Mouse (Mus musculus): ENCODE measurements around the gene Cep350.
"Not testable (repeated sequence)": the region's sequence is repeated elsewhere in the genome, so short reads cannot be mapped to it uniquely, and the experiment has no call there.

Gene Cep350

GRCm38 (mm10) chr1:155944361-155944760, 28.7 kb downstream of the Cep350 start:
- peaks cover 4% of the 10 kb centered on the region; the same call in 1 of the 2 replicates for H3K36me3 ChIP-seq (ENCODE audit: insufficient read depth, low read length)
- H3K4me3 ChIP-seq (replicated peaks; ENCODE audit: low read length) = no peak overlapping the region
- H3K9me3 ChIP-seq (ENCODE audit: low read length) = no peaks in the 10 kb centered on the region
- TF ChIP-seq CTCF (conservative IDR thresholded peaks at IDR 0.05; ENCODE audit: low read length) (no peak), POU5F1 (IDR thresholded peaks at IDR 0.05; ENCODE audit: borderline replicate concordance, low read length) (no peak), NANOG (IDR thresholded peaks at IDR 0.05; ENCODE audit: borderline replicate concordance, low read length) (no peak)
- no peaks in the 10 kb centered on the region for H3K4me1 ChIP-seq (replicated peaks; ENCODE audit: low read depth, low read length)
- no peaks in the 10 kb centered on the region for H3K27me3 ChIP-seq (ENCODE audit: insufficient read depth, low read length)

- H3K36me3 ChIP-seq (ENCODE audit: insufficient read depth, low read length) = peaks cover 8% of the 10 kb centered on the region
- H3K4me3 ChIP-seq (replicated peaks; ENCODE audit: low read length) = no peak overlapping the region
- no peaks in the 10 kb centered on the region for H3K27me3 ChIP-seq (ENCODE audit: insufficient read depth, low read length)
- no peak for TF ChIP-seq NANOG (IDR thresholded peaks at IDR 0.05; ENCODE audit: borderline replicate concordance, low read length)
- no peak for TF ChIP-seq POU5F1 (IDR thresholded peaks at IDR 0.05; ENCODE audit: borderline replicate concordance, low read length)
- TF ChIP-seq CTCF (conservative IDR thresholded peaks at IDR 0.05; ENCODE audit: low read length) = no peak
- no peaks in the 10 kb centered on the region for H3K4me1 ChIP-seq (replicated peaks; ENCODE audit: low read depth, low read length)
- H3K9me3 ChIP-seq (ENCODE audit: low read length) = no peaks in the 10 kb centered on the region
Measured at GRCm38 (mm10) chr1:155937416-155937815, 35.6 kb downstream of the Cep350 start.

DNA sequence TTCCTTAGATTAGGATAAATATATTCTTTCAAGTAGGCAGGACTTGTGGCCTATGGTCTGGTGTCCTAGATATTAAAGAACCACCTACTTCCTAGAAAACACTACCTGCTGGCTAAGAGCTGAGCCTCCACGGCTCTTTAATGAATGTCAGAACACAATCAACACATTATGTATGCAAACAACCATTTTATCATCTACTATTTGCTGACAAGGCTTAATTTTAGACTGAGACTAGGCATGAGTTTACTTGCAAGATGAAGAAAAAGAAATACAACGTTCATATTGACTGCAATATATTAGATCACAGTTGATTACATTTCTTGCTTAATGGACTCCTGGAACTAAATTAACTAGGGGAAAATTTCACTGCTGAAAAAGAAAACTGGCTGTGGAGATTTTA, 38.4 kb downstream of the Cep350 start:
- Histone ChIP-seq H3K4me3 (replicated peaks; ENCODE audit: low read length) (no peak overlapping the region), H3K9me3 (ENCODE audit: low read length) (no peaks in the 10 kb centered on the region), H3K36me3 (ENCODE audit: insufficient read depth, low read length) (peaks cover 28% of the 10 kb centered on the region), H3K4me1 (replicated peaks; ENCODE audit: low read depth, low read length) (no peaks in the 10 kb centered on the region), H3K27me3 (ENCODE audit: insufficient read depth, low read length) (no peaks in the 10 kb centered on the region)
- no peak for TF ChIP-seq NANOG (IDR thresholded peaks at IDR 0.05; ENCODE audit: borderline replicate concordance, low read length)

- H3K4me3 ChIP-seq (replicated peaks; ENCODE audit: low read length) = no peak overlapping the region
- no peaks in the 10 kb centered on the region for H3K4me1 ChIP-seq (replicated peaks; ENCODE audit: low read depth, low read length)
- no peak for TF ChIP-seq CTCF (conservative IDR thresholded peaks at IDR 0.05; ENCODE audit: low read length)
- no peak for TF ChIP-seq NANOG (IDR thresholded peaks at IDR 0.05; ENCODE audit: borderline replicate concordance, low read length)
- no peak for TF ChIP-seq POU5F1 (IDR thresholded peaks at IDR 0.05; ENCODE audit: borderline replicate concordance, low read length)
- H3K36me3 ChIP-seq (ENCODE audit: insufficient read depth, low read length) = peaks cover 41% of the 10 kb centered on the region
- H3K27me3 ChIP-seq (ENCODE audit: insufficient read depth, low read length) = no peaks in the 10 kb centered on the region
- H3K9me3 ChIP-seq (ENCODE audit: low read length) = no peaks in the 10 kb centered on the region
Measured at GRCm38 (mm10) chr1:155903561-155903960, 69.5 kb downstream of the Cep350 start.

DNA sequence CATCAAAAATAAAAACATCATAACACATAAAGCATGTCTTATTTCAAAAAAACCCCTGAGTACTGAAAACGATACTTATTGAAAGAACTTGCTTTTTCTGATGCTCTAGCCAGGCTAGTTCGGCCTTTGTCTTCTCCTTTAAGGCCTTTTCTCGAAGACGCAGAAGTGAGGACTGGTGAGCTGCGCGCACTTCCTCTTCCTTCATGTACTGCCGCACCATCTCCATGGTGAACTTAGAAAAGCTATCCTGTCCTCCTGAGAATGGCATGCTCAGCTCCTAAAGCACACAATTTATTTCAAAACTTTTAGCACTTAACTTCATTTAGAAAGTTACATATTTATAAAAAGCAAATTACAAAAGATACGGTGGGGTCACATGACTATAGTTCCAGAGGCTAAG, 71.7 kb downstream of the Cep350 start:
- TF ChIP-seq NANOG (IDR thresholded peaks at IDR 0.05; ENCODE audit: borderline replicate concordance, low read length) (no peak), CTCF (conservative IDR thresholded peaks at IDR 0.05; ENCODE audit: low read length) (no peak), POU5F1 (IDR thresholded peaks at IDR 0.05; ENCODE audit: borderline replicate concordance, low read length) (no peak)
- Histone ChIP-seq H3K9me3 (ENCODE audit: low read length) (no peaks in the 10 kb centered on the region), H3K27me3 (ENCODE audit: insufficient read depth, low read length) (no peaks in the 10 kb centered on the region), H3K36me3 (ENCODE audit: insufficient read depth, low read length) (peaks cover 37% of the 10 kb centered on the region), H3K4me1 (replicated peaks; ENCODE audit: low read depth, low read length) (no peaks in the 10 kb centered on the region), H3K4me3 (replicated peaks; ENCODE audit: low read length) (no peak overlapping the region)

DNA sequence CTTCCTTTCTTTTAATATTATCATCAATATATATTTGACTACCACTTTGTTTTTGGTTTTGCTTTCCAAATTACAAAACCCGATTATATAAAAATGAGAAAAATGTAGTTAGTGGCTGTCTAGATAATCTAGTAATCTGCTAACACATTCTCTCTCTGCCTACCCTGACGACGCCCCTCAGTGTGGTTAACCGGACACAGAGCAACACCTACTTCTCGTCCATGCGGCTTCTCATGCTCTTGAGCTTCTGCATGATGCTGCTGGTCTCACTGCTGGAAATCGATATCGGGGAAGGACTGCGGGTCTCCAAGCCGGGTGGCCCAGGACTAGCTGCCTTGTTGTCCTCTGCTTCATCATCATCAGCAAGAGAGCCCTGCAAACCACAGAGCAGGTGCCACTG, 78.7 kb downstream of the Cep350 start:
- no peak overlapping the region for H3K4me3 ChIP-seq (replicated peaks; ENCODE audit: low read length)
- TF ChIP-seq CTCF (conservative IDR thresholded peaks at IDR 0.05; ENCODE audit: low read length) (no peak), POU5F1 (IDR thresholded peaks at IDR 0.05; ENCODE audit: borderline replicate concordance, low read length) (no peak), NANOG (IDR thresholded peaks at IDR 0.05; ENCODE audit: borderline replicate concordance, low read length) (no peak)

DNA sequence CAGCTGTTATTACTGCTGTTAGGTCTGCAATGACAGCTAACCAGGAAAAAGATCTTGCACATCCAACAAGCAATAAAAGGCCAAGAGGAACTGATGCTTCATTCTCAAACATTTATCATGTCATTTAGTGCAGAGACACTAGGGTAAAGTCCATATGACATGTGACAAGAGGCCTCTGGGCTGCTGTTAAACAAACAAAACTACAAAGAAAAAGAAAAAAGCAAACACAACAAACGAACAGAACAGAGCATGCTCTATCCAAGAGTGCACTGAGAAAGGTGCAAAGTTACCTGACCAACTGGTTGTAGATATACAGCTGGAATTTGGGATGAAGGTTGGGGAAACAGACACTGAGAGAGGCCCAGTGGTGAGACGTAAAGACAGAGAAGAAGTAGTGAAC, 86.2 kb downstream of the Cep350 start:
- Histone ChIP-seq H3K9me3 (ENCODE audit: low read length) (no peaks in the 10 kb centered on the region), H3K4me3 (replicated peaks; ENCODE audit: low read length) (no peak overlapping the region), H3K27me3 (ENCODE audit: insufficient read depth, low read length) (no peaks in the 10 kb centered on the region), H3K36me3 (ENCODE audit: insufficient read depth, low read length) (peaks cover 20% of the 10 kb centered on the region), H3K4me1 (replicated peaks; ENCODE audit: low read depth, low read length) (no peaks in the 10 kb centered on the region)
- TF ChIP-seq NANOG (IDR thresholded peaks at IDR 0.05; ENCODE audit: borderline replicate concordance, low read length) (no peak), CTCF (conservative IDR thresholded peaks at IDR 0.05; ENCODE audit: low read length) (no peak), POU5F1 (IDR thresholded peaks at IDR 0.05; ENCODE audit: borderline replicate concordance, low read length) (no peak)

More for the DNA sequence above, 78.7 kb downstream of the Cep350 start:
- peaks cover 5% of the 10 kb centered on the region; the same call in 1 of the 2 replicates for H3K36me3 ChIP-seq (ENCODE audit: insufficient read depth, low read length)
- H3K27me3 ChIP-seq (ENCODE audit: insufficient read depth, low read length) = no peaks in the 10 kb centered on the region
- H3K4me1 ChIP-seq (replicated peaks; ENCODE audit: low read depth, low read length) = no peaks in the 10 kb centered on the region
- no peaks in the 10 kb centered on the region for H3K9me3 ChIP-seq (ENCODE audit: low read length)

GRCm38 (mm10) chr1:155882646-155883231, 90.3 kb downstream of the Cep350 start:
- H3K4me3 ChIP-seq (replicated peaks; ENCODE audit: low read length); H3K9me3 ChIP-seq (ENCODE audit: low read length); H3K4me1 ChIP-seq (replicated peaks; ENCODE audit: low read depth, low read length); H3K27me3 ChIP-seq (ENCODE audit: insufficient read depth, low read length): not testable (repeated sequence)
- H3K36me3 ChIP-seq (ENCODE audit: insufficient read depth, low read length) = peaks cover 25% of the 10 kb centered on the region

- TF ChIP-seq POU5F1 (IDR thresholded peaks at IDR 0.05; ENCODE audit: borderline replicate concordance, low read length) (no peak), CTCF (conservative IDR thresholded peaks at IDR 0.05; ENCODE audit: low read length) (no peak), NANOG (IDR thresholded peaks at IDR 0.05; ENCODE audit: borderline replicate concordance, low read length) (no peak)
- Histone ChIP-seq H3K9me3 (ENCODE audit: low read length) (no peaks in the 10 kb centered on the region), H3K4me1 (replicated peaks; ENCODE audit: low read depth, low read length) (peaks cover 4% of the 10 kb centered on the region; the same call in 1 of the 2 replicates), H3K4me3 (replicated peaks; ENCODE audit: low read length) (no peak overlapping the region), H3K36me3 (ENCODE audit: insufficient read depth, low read length) (peaks cover 20% of the 10 kb centered on the region), H3K27me3 (ENCODE audit: insufficient read depth, low read length) (no peaks in the 10 kb centered on the region)
Measured at GRCm38 (mm10) chr1:155879596-155879995, 93.5 kb downstream of the Cep350 start.
